Mouse (Mus musculus) lung, embryonic 14.5 days (tissue): ENCODE measurements at regions not wholly inside any gene's neighbourhood (a gene's known extent, or its start where the extent isn't known, plus 50 kb on each side); places are given as distances from the start of the nearest gene placed in this dataset.

Experiments
- ATAC-seq: fragments of 200-750 bp; cut with Nextera tagmentation; 2 replicates; pipeline ENCODE4 v1.8.0; 2017; ENCODE audit warnings: mild to moderate bottlenecking, moderate TSS enrichment, moderate library complexity; ENCODE audit not compliant: insufficient read depth
- DNase-seq: peaks from one replicate; pipeline ENCODE4 v3.0.0-alpha.2; 2015
- H3K27ac ChIP-seq: fragments of 300-500 bp; sonication (generic); 2 replicates; pipeline ENCODE4 v1.5.1; 2014; ENCODE audit warnings: low read depth, mild to moderate bottlenecking, moderate library complexity
- H3K27me3 ChIP-seq: fragments of 300-500 bp; sonication (generic); 2 replicates; pipeline ENCODE4 v1.6.1; 2014; ENCODE audit warnings: low read length, control low read depth; ENCODE audit not compliant: insufficient read depth
- H3K36me3 ChIP-seq: fragments of 300-500 bp; sonication (generic); 2 replicates; pipeline ENCODE4 v1.6.1; 2014; ENCODE audit warnings: control low read depth; ENCODE audit not compliant: insufficient read depth
- H3K4me1 ChIP-seq: fragments of 300-500 bp; sonication (generic); 2 replicates; pipeline ENCODE4 v1.6.1; 2014; ENCODE audit warnings: antibody characterized with exemption, control low read depth; ENCODE audit not compliant: insufficient read depth
- H3K4me2 ChIP-seq: fragments of 300-500 bp; sonication (generic); 2 replicates; pipeline ENCODE4 v1.6.1; 2014; ENCODE audit warnings: mild to moderate bottlenecking
- H3K4me3 ChIP-seq: fragments of 300-500 bp; sonication (generic); 2 replicates; pipeline ENCODE4 v1.5.1; 2014; ENCODE audit warnings: low read depth, low read length
- H3K9ac ChIP-seq: fragments of 300-500 bp; sonication (generic); 2 replicates; pipeline ENCODE4 v1.6.1; 2014
- H3K9me3 ChIP-seq: fragments of 300-500 bp; sonication (generic); 2 replicates; pipeline ENCODE4 v1.6.1; 2016; ENCODE audit warnings: low read depth, low read length, control low read depth
- CTCF ChIP-seq: IDR thresholded peaks from 2 replicates; pipeline ENCODE4 v1.5.1; 2016; ENCODE audit warnings: antibody characterized with exemption, low read depth
- WGBS: fragments of 180-500 bp; shearing (Covaris S2); extraction: QIAGEN DNeasy Blood & Tissue Kit; methylation state at CpG from one replicate; pipeline ENCODE4 v1.1.7; 2014; 5-methylcytosine and 5-hydroxymethylcytosine counted together

GRCm38 (mm10) chr6:143751076-143752070 lies 584.4 kb downstream of the Etnk1 start:
- WGBS, result 56% methylated on average over 14 of the region's 14 CpGs
- Histone ChIP-seq H3K9ac (no peak overlapping the region), H3K27me3 (no peaks in the 10 kb centered on the region), H3K27ac (peak overlapping the region; percentile 55), H3K4me1 (no peaks in the 10 kb centered on the region), H3K4me2 (peak overlapping the region; percentile 38), H3K9me3 (no peaks in the 10 kb centered on the region), H3K36me3 (no peaks in the 10 kb centered on the region), H3K4me3 (no peak overlapping the region)
- DNase-seq, result peak; percentile 81
- ATAC-seq, result peak; percentile 78
- TF ChIP-seq CTCF, result no peak

GRCm38 (mm10) chr6:143757462-143757861 lies 590.4 kb downstream of the Etnk1 start:
- Histone ChIP-seq H3K27me3 (no peaks in the 10 kb centered on the region), H3K4me1 (no peaks in the 10 kb centered on the region), H3K4me3 (no peak overlapping the region), H3K9ac (no peak overlapping the region), H3K4me2 (no peak overlapping the region), H3K36me3 (no peaks in the 10 kb centered on the region), H3K9me3 (no peaks in the 10 kb centered on the region), H3K27ac (no peak overlapping the region)
- ATAC-seq (no peak), DNase-seq (peak; percentile 58)
- WGBS, result 62% methylated on average over 3 of the region's 3 CpGs
- no peak for TF ChIP-seq CTCF

- no peaks in the 10 kb centered on the region for H3K36me3 ChIP-seq
- no peak overlapping the region for H3K27ac ChIP-seq
- TF ChIP-seq CTCF, result no peak
- DNase-seq (no peak), ATAC-seq (no peak)
- H3K9me3 ChIP-seq, result peaks cover 7% of the 10 kb centered on the region; the same call in 1 of the 2 replicates
- H3K4me1 ChIP-seq, result no peaks in the 10 kb centered on the region
- no peak overlapping the region for H3K4me3 ChIP-seq
- no peak overlapping the region for H3K4me2 ChIP-seq
- WGBS, result 52% methylated on average over 2 of the region's 2 CpGs
- no peak overlapping the region for H3K9ac ChIP-seq
- no peaks in the 10 kb centered on the region for H3K27me3 ChIP-seq
These were observed 601.1 kb downstream of the Etnk1 start for GRCm38 (mm10) chr6:143768115-143768514.
